25 mouse cellular contexts compared by ENCODE assay signal in the genomic region with DNA sequence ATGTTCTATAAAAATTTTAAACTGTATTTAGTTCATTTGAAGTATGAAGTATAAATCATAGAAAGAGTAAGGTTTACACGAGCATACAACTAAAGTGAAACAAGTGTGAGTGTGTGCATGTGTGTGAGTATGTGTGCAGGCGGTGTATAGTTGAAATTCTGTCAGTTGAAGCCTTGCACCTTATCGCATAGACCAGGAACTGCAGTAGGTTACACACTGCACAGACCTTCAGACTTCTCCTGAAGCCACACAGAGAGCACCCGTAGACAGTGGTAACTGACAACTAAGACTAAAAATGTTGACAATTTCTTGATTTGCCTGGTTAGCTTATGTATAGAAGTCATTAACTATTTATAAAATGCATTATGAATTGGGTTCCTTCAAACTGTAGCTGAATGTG.
"Had no signal": no experiment of that assay in that cellular context is flagged by ENCODE, and none has a peak within 500 bp of the region (broad histone marks: within the 10 kb centered on the region; RNA-seq: fewer than 3 reads in every experiment).

No protein-coding gene starts in this region.

- H3K4me2 ChIP-seq: heart, embryonic 11.5 days; heart, embryonic 13.5 days; heart, embryonic 15.5 days; hindbrain, embryonic 12.5 days; hindbrain, embryonic 14.5 days; intestine, embryonic 15.5 days; limb, embryonic 12.5 days had no signal

- H3K9me3 ChIP-seq: heart, embryonic 13.5 days; heart, embryonic 15.5 days; hindbrain, embryonic 10.5 days; hindbrain, embryonic 12.5 days; intestine, embryonic 15.5 days; limb, embryonic 10.5 days; limb, embryonic 12.5 days had no signal

- H3K27ac ChIP-seq: heart, adult 2 months; heart, embryonic 13.5 days; heart, embryonic 15.5 days; hindbrain, embryonic 10.5 days; hindbrain, embryonic 12.5 days; hindbrain, embryonic 14.5 days; intestine, embryonic 15.5 days; layer of hippocampus, adult 2 months; left cerebral cortex, adult 2 months; limb, embryonic 10.5 days had no signal

- DNase-seq: forebrain, postnatal 0 days; gastrocnemius, postnatal 14 days; gastrocnemius, postnatal 36 days; heart, adult 11 months; heart, adult 2 months; heart, postnatal 4 days; kidney, adult 18-20 months; kidney, adult 8-10 months; kidney, postnatal 10 days; kidney, postnatal 25 days; kidney, postnatal 4 days had no signal

- H3K27me3 ChIP-seq: heart, embryonic 13.5 days; heart, embryonic 15.5 days; hindbrain, embryonic 12.5 days; intestine, embryonic 15.5 days; limb, embryonic 12.5 days had no signal

- H3K9ac ChIP-seq: forebrain, postnatal 0 days; heart, embryonic 13.5 days; heart, embryonic 15.5 days; hindbrain, embryonic 12.5 days; hindbrain, embryonic 14.5 days; intestine, embryonic 15.5 days; limb, embryonic 12.5 days had no signal

- H3K4me1 ChIP-seq: heart, embryonic 13.5 days; heart, embryonic 15.5 days; intestine, embryonic 15.5 days had no signal

- H3K36me3 ChIP-seq: heart, embryonic 13.5 days; heart, embryonic 15.5 days; hindbrain, embryonic 10.5 days; hindbrain, embryonic 12.5 days; intestine, embryonic 15.5 days; limb, embryonic 10.5 days; limb, embryonic 12.5 days had no signal

- H3K4me3 ChIP-seq: heart, adult 2 months; heart, embryonic 13.5 days; heart, embryonic 15.5 days; hindbrain, embryonic 10.5 days; hindbrain, embryonic 12.5 days; intestine, embryonic 15.5 days; layer of hippocampus, adult 2 months; left cerebral cortex, adult 2 months; limb, embryonic 10.5 days; limb, embryonic 12.5 days had no signal

- ATAC-seq: forebrain, postnatal 0 days; hindbrain, embryonic 16.5 days; inflammation-experienced regulatory T-cells, adult 6 months; intestine, embryonic 15.5 days; intestine, postnatal 0 days had no signal
